Mouse (Mus musculus) small intestine, adult 2 months (tissue): ENCODE results near the gene Timm13.

Experiments
- CTCF ChIP-seq: fragments of 200-500 bp; IDR thresholded peaks from 2 replicates; pipeline ENCODE4 v1.5.1; 2012; ENCODE audit warnings: low read depth, mild to moderate bottlenecking, control low read depth, inconsistent platforms, low read length, moderate library complexity, mixed read lengths; ENCODE audit not compliant: insufficient replicate concordance, insufficient read length; ENCODE audit errors: extremely low read depth
- POLR2A ChIP-seq: fragments of 200-500 bp; IDR thresholded peaks from 2 replicates; pipeline ENCODE4 v1.6.1; 2012; ENCODE audit warnings: low read depth, mild to moderate bottlenecking, control low read depth, inconsistent platforms, low read length, moderate library complexity

GRCm38 (mm10) chr10:80856267-80856666 lies 44.5 kb downstream of the Timm13 start:
- TF ChIP-seq CTCF, result no peak
- no peak for TF ChIP-seq POLR2A
